Mouse (Mus musculus) kidney, adult 10 weeks (tissue): ENCODE results near the gene Igfbp5. TPM values are rescaled to one million over a fixed set of nuclear protein-coding genes. Genes with fewer than 3 reads are reported as not detected.

Experiments
- polyA plus RNA-seq: library from polyadenylated mRNA; stranded (reverse); fragments of 350-450 nt; fragmentation: Illumina TruSeq; extraction: RNeasy Lipid Tissue Mini Kit (QIAGEN cat#74804); gene quantifications from one replicate; pipeline ENCODE4 v1.2.3, GENCODE M21; 2014; ENCODE audit warnings: low read depth, low replicate concordance

The Igfbp5 gene
- polyA plus RNA-seq, result 289 TPM

DNA sequence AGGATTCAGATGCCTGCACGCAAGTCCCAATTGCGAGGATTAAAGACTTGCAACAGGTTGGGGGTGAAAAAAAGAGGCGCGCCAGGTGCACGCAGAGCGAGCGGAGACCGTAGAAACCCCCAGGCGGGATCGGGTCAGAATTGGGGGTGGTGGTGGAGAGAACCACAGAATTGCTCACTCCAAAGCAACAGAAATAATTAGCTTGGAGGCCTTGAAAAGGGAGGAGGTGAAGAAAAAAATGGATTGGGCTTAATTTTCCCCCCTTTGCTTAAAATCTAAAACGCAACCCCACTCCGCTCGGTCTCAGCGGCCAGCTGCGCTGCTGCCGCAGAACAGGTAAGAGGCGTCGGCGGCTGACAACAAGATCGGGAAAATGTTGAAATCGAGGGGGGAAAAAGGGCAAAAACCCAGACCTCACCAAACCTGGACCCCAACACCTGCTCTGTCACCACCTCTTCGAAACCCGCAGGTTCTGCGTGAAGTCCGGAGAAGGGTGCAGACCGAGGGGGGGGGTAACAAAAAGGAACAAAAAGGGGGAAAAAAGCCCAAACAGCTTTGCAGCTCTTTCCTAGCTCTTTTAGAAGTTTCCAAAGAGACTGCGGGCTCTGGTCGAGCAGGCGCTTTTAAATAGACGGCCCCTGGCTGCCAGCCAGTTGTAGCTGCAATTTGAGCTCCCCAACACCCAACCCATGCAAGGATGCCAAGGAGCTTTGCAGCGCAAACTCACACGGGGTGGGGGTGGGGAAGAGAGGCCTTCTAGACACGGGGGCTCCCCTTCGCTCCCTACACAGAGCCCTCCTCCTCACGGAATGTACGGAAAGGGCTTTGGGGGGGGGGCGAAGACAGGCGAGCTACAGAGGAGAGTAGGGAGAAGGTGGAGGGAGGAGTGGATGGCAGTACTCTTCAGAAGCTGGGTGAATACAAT lies at the start of gene Igfbp5:
Gene Igfbp5 (minus strand): TSS at position 598 of the 925 bp plus-strand sequence.

DNA sequence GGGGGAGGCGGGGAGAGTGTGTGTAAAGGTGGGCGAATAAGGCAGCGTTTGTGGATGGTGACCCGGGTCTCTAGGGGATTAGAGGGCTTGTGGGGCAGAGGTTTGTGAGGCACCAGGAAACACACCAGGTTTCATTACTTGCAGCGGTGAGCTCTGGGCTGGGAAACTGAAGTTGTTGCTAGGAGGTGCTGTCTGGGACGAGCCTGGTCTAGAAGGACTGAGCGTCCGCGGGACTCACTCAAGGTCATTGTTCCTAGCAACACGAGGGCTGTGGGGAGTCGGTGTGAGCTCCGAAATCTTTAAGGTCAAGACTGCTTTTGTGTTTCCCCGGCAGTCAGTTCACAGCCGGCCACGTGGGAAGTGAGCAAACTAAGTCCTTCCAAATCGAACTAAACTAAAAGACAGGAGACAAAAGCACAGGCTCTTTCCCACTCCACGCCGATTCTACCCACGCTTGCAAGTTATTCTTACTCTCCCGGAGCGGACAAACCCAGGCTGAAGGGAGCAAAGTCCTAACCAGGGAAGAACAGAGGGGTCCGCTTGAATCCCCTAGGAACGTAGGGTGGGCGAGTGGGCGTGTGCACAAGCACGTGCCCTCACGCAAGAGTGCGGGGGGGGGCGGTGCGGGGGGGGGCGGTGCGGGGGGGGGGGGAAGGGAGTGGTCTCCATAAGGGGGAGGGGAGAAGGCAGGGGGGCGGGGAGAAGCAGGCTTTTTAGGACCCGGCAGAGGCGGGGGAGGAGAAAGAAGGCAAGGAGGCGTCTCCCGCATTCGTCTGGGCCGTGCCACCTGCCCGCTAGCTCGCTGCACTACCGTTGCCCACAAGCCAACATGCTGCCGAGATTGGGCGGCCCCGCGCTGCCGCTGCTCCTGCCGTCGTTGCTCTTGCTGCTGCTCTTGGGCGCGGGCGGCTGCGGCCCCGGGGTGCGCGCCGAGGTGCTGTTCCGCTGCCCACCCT lies 50.7 kb downstream of the Igfbp5 start, which contains the start of gene Igfbp2:
Gene Igfbp2 (plus strand): TSS at position 753 of the 956 bp plus-strand sequence.

Other genes starting within 250 kb of the Igfbp5 start
- gene Ankar, start 174.3 kb downstream of the Igfbp5 start, polyA plus RNA-seq, result not detected
- gene Rpl37a, start 163.6 kb downstream of the Igfbp5 start, polyA plus RNA-seq, result 25.2 TPM
- gene Igfbp2, start 50.4 kb downstream of the Igfbp5 start, polyA plus RNA-seq, result not detected
- not detected for gene Tnp1, start 141.0 kb upstream of the Igfbp5 start, polyA plus RNA-seq